Mouse (Mus musculus) small intestine, adult 2 months (tissue): ENCODE data around the gene Gm29776. TPM values are rescaled to one million over a fixed set of nuclear protein-coding genes. Genes with fewer than 3 reads are reported as not detected.

ENCODE experiments used
- H3K27ac ChIP-seq: fragments of 200-500 bp; 2 replicates; pipeline ENCODE4 v1.5.1; 2012; ENCODE audit warnings: low read depth, low read length, control low read depth, inconsistent platforms; ENCODE audit not compliant: insufficient read depth
- H3K27me3 ChIP-seq: fragments of 200-500 bp; 2 replicates; pipeline ENCODE4 v1.6.1; 2012; ENCODE audit warnings: mild to moderate bottlenecking, moderate library complexity, low read length, inconsistent platforms; ENCODE audit not compliant: control insufficient read depth, insufficient read depth
- H3K36me3 ChIP-seq: fragments of 200-500 bp; 2 replicates; pipeline ENCODE4 v1.6.1; 2012; ENCODE audit warnings: mild to moderate bottlenecking, low read length, control low read depth, inconsistent platforms; ENCODE audit not compliant: control insufficient read depth, insufficient read depth
- H3K4me1 ChIP-seq: fragments of 200-500 bp; 2 replicates; pipeline ENCODE4 v1.6.1; 2012; ENCODE audit warnings: low read length, inconsistent platforms, mixed read lengths; ENCODE audit not compliant: control insufficient read depth, insufficient read depth, insufficient read length
- H3K4me3 ChIP-seq: fragments of 200-500 bp; 2 replicates; pipeline ENCODE4 v1.5.1; 2012; ENCODE audit warnings: low read depth, mild to moderate bottlenecking, control low read depth, inconsistent platforms, low read length, moderate library complexity
- CTCF ChIP-seq: fragments of 200-500 bp; IDR thresholded peaks from 2 replicates; pipeline ENCODE4 v1.5.1; 2012; ENCODE audit warnings: low read depth, mild to moderate bottlenecking, control low read depth, inconsistent platforms, low read length, moderate library complexity, mixed read lengths; ENCODE audit not compliant: insufficient replicate concordance, insufficient read length; ENCODE audit errors: extremely low read depth
- POLR2A ChIP-seq: fragments of 200-500 bp; IDR thresholded peaks from 2 replicates; pipeline ENCODE4 v1.6.1; 2012; ENCODE audit warnings: low read depth, mild to moderate bottlenecking, control low read depth, inconsistent platforms, low read length, moderate library complexity
- WGBS: fragments of 180-500 bp; shearing (Covaris S2); methylation state at CpG from one replicate; pipeline ENCODE4 v1.1.7; 2018; 5-methylcytosine and 5-hydroxymethylcytosine counted together
- polyA plus RNA-seq: library from polyadenylated mRNA; depleted of rRNA; stranded (reverse); fragments of >200 nt; gene quantifications from 2 replicates; pipeline ENCODE4 v1.2.3, GENCODE M21; 2012; rRNA removed

Gm29776 gene
- not detected in 2 replicates for polyA plus RNA-seq

DNA sequence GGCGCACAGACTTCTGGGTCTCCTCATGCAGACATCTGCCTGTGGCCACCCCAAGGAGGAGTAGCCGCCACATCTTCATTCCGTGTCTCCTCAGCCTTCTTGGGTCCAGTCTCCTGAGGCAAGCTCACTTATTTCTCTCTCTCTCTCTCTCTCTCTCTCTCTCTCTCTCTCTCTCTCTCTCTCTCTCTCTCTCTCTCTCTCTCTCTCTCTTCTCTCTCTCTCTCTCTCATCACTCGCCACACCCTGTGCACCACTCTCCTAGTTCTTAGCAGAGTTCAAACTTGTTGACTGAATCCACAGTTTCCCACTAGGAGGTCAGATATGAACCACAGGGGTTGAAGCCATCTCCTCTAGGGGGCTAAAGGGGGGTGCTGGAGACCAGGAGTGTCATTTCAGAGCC is at the start of gene Gm29776:
TSS of gene Gm29776 (minus strand) at position 101 of the 400 bp plus-strand sequence.
- peaks cover 1% of the 10 kb centered on the region; the same call in 1 of the 2 replicates for H3K36me3 ChIP-seq
- H3K4me3 ChIP-seq = no peak within 1 kb of the TSS
- WGBS = 87% methylated on average over 4 of the region's 4 CpGs
- no peak within 1 kb of the TSS for H3K27ac ChIP-seq
- no peaks in the 10 kb centered on the region for H3K27me3 ChIP-seq
- TF ChIP-seq POLR2A (no peak), CTCF (no peak)
- no peaks in the 10 kb centered on the region; the same call in 1 of the 2 replicates for H3K4me1 ChIP-seq

GRCm38 (mm10) chr14:54746038-54746437 is 47.4 kb upstream of the Gm29776 start:
- 27% methylated on average over 9 of the region's 9 CpGs for WGBS
- H3K4me1 ChIP-seq = peaks cover 34% of the 10 kb centered on the region
- no peak overlapping the region for H3K4me3 ChIP-seq
- no peaks in the 10 kb centered on the region for H3K27me3 ChIP-seq
- TF ChIP-seq POLR2A = no peak
- no peak for TF ChIP-seq CTCF
- peaks cover 15% of the 10 kb centered on the region; the same call in 1 of the 2 replicates for H3K36me3 ChIP-seq
- 0 out of 2 replicates have a peak overlapping the region, but pooled peaks have one; percentile 16 for H3K27ac ChIP-seq

DNA sequence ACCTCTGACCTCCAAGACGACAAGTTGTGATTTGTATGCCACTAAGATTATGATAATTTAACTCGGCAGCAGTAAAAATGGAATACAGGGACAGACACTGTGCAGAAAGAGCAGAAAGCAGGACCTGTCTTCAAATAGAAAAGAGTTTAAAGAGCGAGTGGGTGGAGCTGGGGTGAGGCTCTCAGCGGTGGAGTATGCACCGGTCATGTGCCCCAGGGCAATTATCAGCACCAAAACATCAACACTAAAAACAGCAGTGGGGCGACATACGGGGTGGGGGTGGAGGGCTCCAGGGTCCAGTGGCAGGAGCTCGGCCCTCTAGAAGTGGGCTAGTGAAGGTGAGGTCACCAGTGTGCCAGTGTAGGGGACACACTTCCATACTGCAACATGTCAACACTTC is 45.8 kb upstream of the Gm29776 start:
- Histone ChIP-seq H3K27me3 (no peaks in the 10 kb centered on the region), H3K27ac (no peak overlapping the region; the same call in 1 of the 2 replicates), H3K4me3 (no peak overlapping the region), H3K4me1 (peaks cover 34% of the 10 kb centered on the region), H3K36me3 (peaks cover 8% of the 10 kb centered on the region; the same call in 1 of the 2 replicates)
- 21% methylated on average over 8 of the region's 8 CpGs for WGBS
- TF ChIP-seq POLR2A = no peak
- TF ChIP-seq CTCF = no peak

DNA sequence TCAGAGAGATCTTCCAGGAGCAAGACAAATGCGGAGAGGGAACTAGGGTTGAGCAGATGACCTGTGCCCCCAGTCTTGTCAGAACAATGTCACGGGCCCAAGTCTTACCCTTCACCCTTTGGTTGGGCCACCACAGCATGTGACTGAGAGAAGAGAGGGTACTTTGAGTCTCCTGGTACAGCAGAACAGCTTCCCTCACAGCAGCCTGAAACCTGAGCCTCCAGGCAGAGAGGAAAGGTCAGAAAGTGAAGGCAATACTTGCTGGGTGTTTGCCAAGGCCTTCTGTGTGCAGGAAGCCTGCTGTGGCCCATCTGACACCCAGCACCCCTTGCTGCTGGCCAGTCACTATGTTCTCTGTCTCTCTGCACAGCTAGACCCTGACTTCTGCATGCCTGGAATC is 43.7 kb upstream of the Gm29776 start:
- TF ChIP-seq CTCF (no peak), POLR2A (no peak)
- Histone ChIP-seq H3K4me1 (peaks cover 37% of the 10 kb centered on the region), H3K4me3 (no peak overlapping the region), H3K27me3 (no peaks in the 10 kb centered on the region), H3K36me3 (peaks cover 14% of the 10 kb centered on the region), H3K27ac (peak overlapping the region; percentile 65)
- WGBS = 23% methylated on average over 2 of the region's 2 CpGs

DNA sequence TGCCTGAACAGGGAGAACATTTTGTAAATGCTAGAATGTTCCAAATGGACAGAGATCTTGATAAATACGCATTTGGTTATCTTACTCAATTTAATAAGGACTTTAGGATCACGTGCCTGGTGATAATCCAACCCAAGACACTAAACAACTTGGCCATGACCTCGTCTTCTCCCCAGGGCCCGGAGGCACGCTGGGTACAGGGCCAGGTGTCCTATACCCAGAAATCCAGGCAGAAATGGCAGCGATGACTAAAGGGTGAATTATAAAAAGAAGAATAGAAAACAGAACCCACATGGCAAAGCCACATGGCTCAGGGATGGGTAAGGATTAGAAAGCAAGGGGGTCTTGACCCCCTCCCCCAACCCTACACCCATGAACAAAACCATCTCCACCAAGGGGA is 43.1 kb upstream of the Gm29776 start:
- peak overlapping the region; percentile 65 for H3K27ac ChIP-seq
- peaks cover 41% of the 10 kb centered on the region for H3K4me1 ChIP-seq
- no peaks in the 10 kb centered on the region for H3K27me3 ChIP-seq
- TF ChIP-seq CTCF (no peak), POLR2A (no peak)
- H3K4me3 ChIP-seq = no peak overlapping the region
- H3K36me3 ChIP-seq = peaks cover 14% of the 10 kb centered on the region
- WGBS = 37% methylated on average over 6 of the region's 6 CpGs

DNA sequence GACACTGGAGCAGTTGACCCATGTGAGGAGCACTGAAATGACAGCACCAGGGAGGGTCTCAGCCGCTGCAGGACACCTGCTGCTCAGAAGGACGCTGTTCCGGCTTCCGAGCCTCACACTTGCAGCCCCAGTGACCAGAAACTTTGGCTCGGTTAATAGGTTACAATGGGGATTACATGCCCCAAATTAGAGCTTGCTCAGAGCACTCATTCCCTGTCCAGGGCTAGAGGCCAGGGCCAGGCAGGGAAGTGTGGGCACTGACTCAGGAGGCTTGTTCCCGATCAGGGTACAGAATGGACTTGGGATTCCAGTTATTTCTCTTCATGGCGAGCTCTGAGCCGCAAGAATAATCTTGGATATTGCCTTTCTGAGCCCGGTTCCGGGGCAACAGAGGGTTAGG is 39.0 kb upstream of the Gm29776 start:
- peaks cover 14% of the 10 kb centered on the region for H3K36me3 ChIP-seq
- H3K4me1 ChIP-seq = peaks cover 29% of the 10 kb centered on the region
- no peaks in the 10 kb centered on the region for H3K27me3 ChIP-seq
- no peak overlapping the region for H3K27ac ChIP-seq
- no peak for TF ChIP-seq CTCF
- TF ChIP-seq POLR2A = no peak
- WGBS = 90% methylated on average over 10 of the region's 10 CpGs
- no peak overlapping the region for H3K4me3 ChIP-seq

GRCm38 (mm10) chr14:54736555-54737552 is 38.2 kb upstream of the Gm29776 start:
- WGBS = 82% methylated on average over 14 of the region's 14 CpGs
- no peaks in the 10 kb centered on the region for H3K27me3 ChIP-seq
- no peak for TF ChIP-seq CTCF
- H3K36me3 ChIP-seq = peaks cover 18% of the 10 kb centered on the region
- H3K27ac ChIP-seq = no peak overlapping the region
- H3K4me3 ChIP-seq = no peak overlapping the region
- peaks cover 25% of the 10 kb centered on the region for H3K4me1 ChIP-seq
